Mouse (Mus musculus): ENCODE results near the gene Spi1. TPM values are rescaled to one million over a fixed set of nuclear protein-coding genes. Genes with fewer than 3 reads are reported as not detected.
"Not testable (repeated sequence)": the region's sequence is repeated elsewhere in the genome, so short reads cannot be mapped to it uniquely, and the experiment has no call there.

The Spi1 gene
- total and polyA plus RNA-seq, 2 experiments: 3.7 to 16.5 TPM

DNA sequence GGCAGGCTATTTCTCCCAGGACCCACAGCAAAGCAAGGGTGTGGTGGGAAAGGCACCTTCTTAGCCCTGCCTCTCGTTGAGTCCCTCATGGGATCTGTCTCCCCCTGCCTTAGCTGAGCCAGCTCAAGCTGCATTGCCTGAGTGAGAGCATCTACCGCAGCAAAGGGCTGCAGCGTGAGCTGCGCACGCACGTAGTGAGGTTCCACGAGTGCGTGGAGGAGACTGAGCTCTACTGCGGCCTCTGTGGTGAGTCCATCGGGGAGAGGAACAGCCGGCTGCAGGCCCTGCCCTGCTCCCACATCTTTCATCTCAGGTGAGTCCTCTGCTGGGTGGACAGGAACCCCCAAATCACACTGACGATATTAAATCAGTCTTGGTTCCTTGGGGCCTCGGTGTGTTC, 37.5 kb upstream of the Spi1 start:
- H3K4me1 ChIP-seq (ENCODE audit: control insufficient read depth, insufficient read depth, low read length): no peaks in the 10 kb centered on the region
- no peak for TF ChIP-seq POLR2A (IDR thresholded peaks at IDR 0.05; ENCODE audit: extremely low read depth, insufficient read depth, low read length)
- TF ChIP-seq CTCF (IDR thresholded peaks at IDR 0.05; ENCODE audit: low read depth, low read length): no peak
- no peak overlapping the region for H3K27ac ChIP-seq (replicated peaks; ENCODE audit: insufficient read depth, low read depth, low read length)
- H3K36me3 ChIP-seq (ENCODE audit: control insufficient read depth, insufficient read depth, low read length): no peaks in the 10 kb centered on the region
- H3K4me3 ChIP-seq (ENCODE audit: insufficient read depth, low read depth, low read length): no peak overlapping the region
- no peak overlapping the region for H3K9ac ChIP-seq (ENCODE audit: low read depth, low read length)
- H3K27me3 ChIP-seq (ENCODE audit: control insufficient read depth, insufficient read depth, low read length): no peaks in the 10 kb centered on the region
- 86% methylated on average over 13 of the region's 13 CpGs for WGBS
- no peaks in the 10 kb centered on the region for H3K79me2 ChIP-seq (ENCODE audit: control insufficient read depth, insufficient read depth, low read length)
- DNase-seq (ENCODE audit: extremely low read depth, low read depth, low spot score): no peak

DNA sequence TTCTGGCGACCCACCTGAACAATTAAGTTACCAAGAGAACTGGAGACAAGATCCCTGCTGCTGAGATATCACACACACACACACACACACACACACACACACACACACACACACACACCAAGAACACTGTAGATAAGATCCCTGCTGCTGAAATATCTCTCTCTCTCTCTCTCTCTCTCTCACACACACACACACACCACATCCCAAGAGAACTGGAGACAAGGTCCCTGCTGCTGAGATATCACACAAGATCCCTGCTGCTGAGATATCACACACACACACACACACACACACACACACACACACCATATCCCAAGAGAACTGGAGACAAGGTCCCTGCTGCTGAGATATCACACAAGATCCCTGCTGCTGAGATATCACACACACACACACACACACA, 36.4 kb upstream of the Spi1 start:
- H3K9ac ChIP-seq (ENCODE audit: low read depth, low read length); H3K36me3 ChIP-seq (ENCODE audit: control insufficient read depth, insufficient read depth, low read length); H3K4me3 ChIP-seq (ENCODE audit: insufficient read depth, low read depth, low read length); H3K79me2 ChIP-seq (ENCODE audit: control insufficient read depth, insufficient read depth, low read length); H3K27me3 ChIP-seq (ENCODE audit: control insufficient read depth, insufficient read depth, low read length); H3K4me1 ChIP-seq (ENCODE audit: control insufficient read depth, insufficient read depth, low read length); DNase-seq (ENCODE audit: extremely low read depth, low read depth, low spot score); H3K27ac ChIP-seq (replicated peaks; ENCODE audit: insufficient read depth, low read depth, low read length): not testable (repeated sequence)
- WGBS: 81% methylated on average over 1 of the region's 1 CpGs

DNA sequence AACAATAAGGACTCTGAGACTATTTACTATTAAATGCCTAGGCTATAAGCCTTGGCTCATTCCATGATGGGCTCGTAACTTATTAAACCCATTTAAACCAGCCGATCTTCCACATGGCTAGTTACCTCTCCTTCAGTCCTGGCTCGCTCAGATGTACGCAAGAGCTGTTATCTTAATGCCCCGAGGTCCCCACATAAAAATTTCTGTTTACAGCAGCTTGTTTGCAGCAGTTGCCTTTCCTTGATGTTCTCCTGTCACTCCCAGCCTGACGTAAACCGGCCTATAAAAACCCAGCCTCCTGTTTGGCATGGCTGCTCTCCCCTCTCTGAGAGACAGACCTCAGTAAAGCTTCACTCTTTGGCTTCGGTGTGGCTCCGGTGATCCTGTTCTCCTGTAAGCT, 34.8 kb upstream of the Spi1 start:
- no peaks in the 10 kb centered on the region for H3K79me2 ChIP-seq (ENCODE audit: control insufficient read depth, insufficient read depth, low read length)
- H3K4me1 ChIP-seq (ENCODE audit: control insufficient read depth, insufficient read depth, low read length): no peaks in the 10 kb centered on the region
- DNase-seq (ENCODE audit: extremely low read depth, low read depth, low spot score): no peak
- H3K27ac ChIP-seq (replicated peaks; ENCODE audit: insufficient read depth, low read depth, low read length): no peak overlapping the region
- H3K36me3 ChIP-seq (ENCODE audit: control insufficient read depth, insufficient read depth, low read length): no peaks in the 10 kb centered on the region
- WGBS: 82% methylated on average over 9 of the region's 9 CpGs
- H3K4me3 ChIP-seq (ENCODE audit: insufficient read depth, low read depth, low read length): no peak overlapping the region
- TF ChIP-seq CTCF (IDR thresholded peaks at IDR 0.05; ENCODE audit: low read depth, low read length) (no peak), POLR2A (IDR thresholded peaks at IDR 0.05; ENCODE audit: extremely low read depth, insufficient read depth, low read length) (no peak)
- H3K27me3 ChIP-seq (ENCODE audit: control insufficient read depth, insufficient read depth, low read length): no peaks in the 10 kb centered on the region
- no peak overlapping the region for H3K9ac ChIP-seq (ENCODE audit: low read depth, low read length)

DNA sequence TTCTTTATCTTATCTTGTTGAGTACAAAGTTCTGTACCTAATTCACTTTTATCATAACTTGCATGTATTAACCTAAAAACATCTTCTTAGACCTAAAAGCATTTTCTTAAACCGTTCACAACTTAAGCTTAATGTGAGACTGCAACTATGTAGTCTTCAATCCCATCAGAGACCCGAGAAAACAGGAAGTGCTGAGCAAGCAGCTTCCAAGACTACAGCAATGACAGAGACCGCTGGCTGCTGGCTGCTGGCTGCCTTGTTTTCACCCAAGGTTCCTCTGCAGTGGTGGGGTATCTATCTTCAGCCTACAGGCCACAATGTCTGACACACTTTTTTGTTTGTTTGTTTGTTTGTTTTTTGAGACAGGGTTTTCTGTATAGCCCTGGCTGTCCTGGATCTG, 30.3 kb upstream of the Spi1 start:
- no peaks in the 10 kb centered on the region for H3K27me3 ChIP-seq (ENCODE audit: control insufficient read depth, insufficient read depth, low read length)
- TF ChIP-seq CTCF (IDR thresholded peaks at IDR 0.05; ENCODE audit: low read depth, low read length) (no peak), POLR2A (IDR thresholded peaks at IDR 0.05; ENCODE audit: extremely low read depth, insufficient read depth, low read length) (no peak)
- no peak for DNase-seq (ENCODE audit: extremely low read depth, low read depth, low spot score)
- WGBS: 83% methylated on average over 3 of the region's 3 CpGs
- H3K9ac ChIP-seq (ENCODE audit: low read depth, low read length): no peak overlapping the region
- no peak overlapping the region for H3K27ac ChIP-seq (replicated peaks; ENCODE audit: insufficient read depth, low read depth, low read length)
- H3K4me1 ChIP-seq (ENCODE audit: control insufficient read depth, insufficient read depth, low read length): peaks cover 9% of the 10 kb centered on the region
- peaks cover 15% of the 10 kb centered on the region for H3K36me3 ChIP-seq (ENCODE audit: control insufficient read depth, insufficient read depth, low read length)
- H3K4me3 ChIP-seq (ENCODE audit: insufficient read depth, low read depth, low read length): no peak overlapping the region
- 0 out of 2 replicates have a peak, but pooled peaks cover 6% of the 10 kb centered on the region for H3K79me2 ChIP-seq (ENCODE audit: control insufficient read depth, insufficient read depth, low read length)

DNA sequence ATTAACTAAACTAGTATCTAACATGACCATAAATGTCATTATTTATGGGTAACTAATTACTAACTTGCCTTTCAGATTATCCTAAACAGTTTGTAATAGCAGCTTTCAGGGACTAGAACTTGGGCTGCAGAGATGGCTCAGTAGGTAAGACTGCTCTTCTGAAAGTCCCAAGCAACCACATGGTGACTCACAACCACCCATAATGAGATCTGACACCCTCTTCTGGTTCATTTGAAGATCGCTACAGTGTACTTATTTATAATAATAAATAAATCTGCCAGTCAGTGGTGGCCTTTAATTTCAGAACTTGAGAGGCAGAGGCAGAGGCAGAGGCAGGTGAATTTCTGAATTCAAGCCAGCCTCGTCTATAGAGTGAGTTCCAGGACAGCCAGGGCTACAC, 29.4 kb upstream of the Spi1 start:
- Histone ChIP-seq H3K9ac (ENCODE audit: low read depth, low read length) (no peak overlapping the region), H3K4me3 (ENCODE audit: insufficient read depth, low read depth, low read length) (no peak overlapping the region), H3K36me3 (ENCODE audit: control insufficient read depth, insufficient read depth, low read length) (peaks cover 20% of the 10 kb centered on the region), H3K27me3 (ENCODE audit: control insufficient read depth, insufficient read depth, low read length) (no peaks in the 10 kb centered on the region), H3K79me2 (ENCODE audit: control insufficient read depth, insufficient read depth, low read length) (0 out of 2 replicates have a peak, but pooled peaks cover 6% of the 10 kb centered on the region), H3K27ac (replicated peaks; ENCODE audit: insufficient read depth, low read depth, low read length) (no peak overlapping the region), H3K4me1 (ENCODE audit: control insufficient read depth, insufficient read depth, low read length) (peaks cover 9% of the 10 kb centered on the region)
- TF ChIP-seq CTCF (IDR thresholded peaks at IDR 0.05; ENCODE audit: low read depth, low read length) (no peak), POLR2A (IDR thresholded peaks at IDR 0.05; ENCODE audit: extremely low read depth, insufficient read depth, low read length) (no peak)
- 69% methylated on average over 2 of the region's 2 CpGs for WGBS
- no peak for DNase-seq (ENCODE audit: extremely low read depth, low read depth, low spot score)

DNA sequence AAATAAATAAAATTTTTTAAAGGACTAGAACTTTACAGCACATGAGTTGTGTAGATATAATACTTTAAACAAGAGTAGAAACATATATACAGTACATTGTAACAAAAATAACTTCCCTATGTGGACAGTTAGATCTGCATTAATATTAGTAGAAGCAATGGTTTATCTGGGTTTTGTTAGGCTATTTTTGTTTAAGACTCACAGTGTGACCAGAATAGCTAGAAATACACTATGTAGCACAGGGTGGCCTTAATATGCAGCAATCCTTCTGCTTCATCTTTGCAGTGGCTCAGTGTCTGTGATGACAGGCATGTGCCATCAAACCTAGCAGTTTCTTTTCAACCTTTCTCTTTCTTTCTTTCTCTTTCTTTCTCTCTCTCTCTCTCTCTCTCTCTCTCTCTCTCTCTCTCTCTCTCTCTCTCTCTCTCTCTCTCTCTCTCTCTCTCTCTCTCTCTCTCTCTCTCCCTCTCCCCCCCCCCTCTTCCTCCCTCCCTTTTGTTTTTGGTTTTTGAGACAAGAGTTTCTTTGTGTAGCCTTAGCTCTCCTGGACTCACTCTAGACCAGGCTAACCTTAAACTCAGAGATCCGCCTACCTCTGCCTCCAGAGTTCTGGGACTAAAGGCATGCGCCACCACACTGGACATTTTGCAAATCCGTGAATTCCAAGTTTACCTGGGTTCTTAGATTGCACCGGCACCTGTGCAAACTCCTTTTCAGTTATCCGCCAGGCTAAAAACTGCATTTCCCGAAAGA, 28.8 kb upstream of the Spi1 start:
- no peak for DNase-seq (ENCODE audit: extremely low read depth, low read depth, low spot score)
- WGBS: under 1% methylated on average over 6 of the region's 6 CpGs
- peak overlapping the region; percentile 43 for H3K9ac ChIP-seq (ENCODE audit: low read depth, low read length)
- H3K4me3 ChIP-seq (ENCODE audit: insufficient read depth, low read depth, low read length): peak overlapping the region; percentile 56
- peaks cover 22% of the 10 kb centered on the region for H3K36me3 ChIP-seq (ENCODE audit: control insufficient read depth, insufficient read depth, low read length)
- H3K79me2 ChIP-seq (ENCODE audit: control insufficient read depth, insufficient read depth, low read length): 0 out of 2 replicates have a peak, but pooled peaks cover 6% of the 10 kb centered on the region
- H3K27me3 ChIP-seq (ENCODE audit: control insufficient read depth, insufficient read depth, low read length): no peaks in the 10 kb centered on the region
- TF ChIP-seq POLR2A (IDR thresholded peaks at IDR 0.05; ENCODE audit: extremely low read depth, insufficient read depth, low read length): no peak
- TF ChIP-seq CTCF (IDR thresholded peaks at IDR 0.05; ENCODE audit: low read depth, low read length): no peak
- H3K27ac ChIP-seq (replicated peaks; ENCODE audit: insufficient read depth, low read depth, low read length): 0 out of 2 replicates have a peak overlapping the region, but pooled peaks have one; percentile 5
- H3K4me1 ChIP-seq (ENCODE audit: control insufficient read depth, insufficient read depth, low read length): peaks cover 9% of the 10 kb centered on the region

Measured in liver, adult 2 months (tissue).